Mouse (Mus musculus) lung, postnatal 25 days (tissue): ENCODE data around the gene Plekhg2.

Experiments
- DNase-seq: peaks from one replicate; pipeline ENCODE4 v3.0.0; 2022; ENCODE audit warnings: low spot score

Plekhg2 gene

GRCm38 (mm10) chr7:28334534-28334933 lies 37.9 kb downstream of the Plekhg2 start:
- no peak for DNase-seq

DNA sequence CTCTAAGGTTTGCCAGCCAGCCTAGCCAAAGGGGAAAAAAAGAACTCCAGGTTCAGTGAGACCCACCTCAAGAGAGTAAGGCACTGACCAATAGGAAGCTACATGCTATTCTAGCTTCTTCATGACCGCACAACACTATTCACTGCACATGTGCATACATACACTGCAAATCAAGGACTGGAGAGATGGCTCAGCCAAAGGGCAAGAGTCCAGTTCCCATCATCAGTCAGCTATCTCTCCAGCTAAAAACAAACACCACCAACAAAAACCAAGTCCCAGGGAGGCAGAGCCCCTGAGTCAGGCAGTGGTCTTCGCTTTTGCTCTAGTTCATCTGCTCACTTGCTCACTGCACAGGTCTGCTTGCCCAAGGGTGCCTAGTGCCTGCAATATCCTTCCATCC lies 44.1 kb downstream of the Plekhg2 start:
- no peak for DNase-seq

- no peak for DNase-seq
Measured at GRCm38 (mm10) chr7:28326457-28326856, 45.9 kb downstream of the Plekhg2 start.

DNA sequence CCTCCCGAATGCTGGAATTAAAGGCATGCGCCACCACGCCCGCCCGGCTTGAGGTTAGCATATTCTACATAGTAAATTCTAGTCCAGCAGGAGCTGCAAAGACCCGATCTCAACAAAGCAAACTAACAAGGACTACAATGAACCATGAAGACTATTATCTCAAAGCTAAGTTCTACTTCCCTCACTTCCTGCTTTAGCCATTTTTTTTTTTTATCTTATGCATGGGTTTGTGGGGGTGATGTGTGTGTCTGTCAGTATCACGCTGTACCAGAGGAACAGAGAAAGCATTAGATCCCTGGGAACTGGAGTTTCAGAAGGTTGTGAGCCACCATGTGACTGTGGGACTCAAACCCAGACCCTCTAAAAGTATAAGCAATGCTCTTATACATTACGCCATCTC lies 47.1 kb downstream of the Plekhg2 start:
- no peak for DNase-seq

DNA sequence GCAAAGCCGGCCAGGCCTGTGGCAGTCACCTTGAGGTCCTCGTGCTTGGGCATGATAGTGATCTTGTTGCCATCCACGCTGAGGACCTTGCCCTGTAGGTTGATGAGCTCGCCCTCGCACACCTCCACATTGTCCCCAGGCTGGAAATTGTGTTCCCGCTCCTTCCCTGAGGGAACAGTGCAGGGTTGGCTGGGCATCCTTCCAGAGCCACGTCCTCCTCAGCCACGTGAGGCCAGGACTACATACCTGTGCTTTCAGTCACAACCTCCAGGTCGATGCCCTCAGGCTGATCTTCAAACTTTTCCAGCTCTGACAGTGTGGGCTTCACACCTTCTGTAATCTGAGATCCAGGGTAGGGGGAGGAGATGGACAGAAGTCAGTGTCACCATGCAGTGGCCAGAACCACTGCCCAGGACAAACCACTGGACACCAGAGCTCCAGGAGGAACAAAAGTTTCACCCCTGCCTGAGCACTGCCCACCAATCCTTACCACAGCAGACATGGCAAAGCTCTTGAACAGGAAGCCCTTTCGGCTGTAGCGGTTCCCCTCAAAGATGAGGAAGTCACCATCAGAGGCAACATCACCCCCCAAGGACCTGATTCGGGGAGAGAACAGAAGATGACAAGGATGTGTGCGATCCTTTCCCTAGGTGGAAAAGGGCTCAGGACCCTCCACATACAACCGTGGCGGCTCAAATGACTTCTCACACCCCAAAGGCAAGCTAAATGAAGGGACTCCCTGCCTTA lies 50.3 kb downstream of the Plekhg2 start:
- DNase-seq = no peak

GRCm38 (mm10) chr7:28318714-28319113 lies 53.7 kb downstream of the Plekhg2 start:
- no peak for DNase-seq

DNA sequence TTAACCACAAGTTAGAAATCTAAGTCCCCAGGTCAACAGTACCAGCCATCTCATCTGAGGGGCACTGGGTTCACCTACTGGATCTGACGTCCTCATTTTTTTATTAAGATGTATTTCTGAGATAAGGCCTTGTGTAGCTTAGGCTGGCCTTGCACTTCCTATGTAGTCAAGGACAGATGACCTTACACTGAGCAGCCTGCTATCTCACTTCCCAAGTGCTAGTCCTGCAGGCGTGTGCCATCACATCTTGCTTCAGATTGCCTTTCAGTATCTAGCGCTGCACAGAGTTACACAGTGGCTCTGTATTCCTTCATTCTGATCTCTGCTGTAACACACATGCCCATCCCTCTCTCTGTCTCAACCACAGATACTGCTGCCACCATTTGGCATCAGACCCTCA lies 54.4 kb downstream of the Plekhg2 start:
- DNase-seq = no peak

DNA sequence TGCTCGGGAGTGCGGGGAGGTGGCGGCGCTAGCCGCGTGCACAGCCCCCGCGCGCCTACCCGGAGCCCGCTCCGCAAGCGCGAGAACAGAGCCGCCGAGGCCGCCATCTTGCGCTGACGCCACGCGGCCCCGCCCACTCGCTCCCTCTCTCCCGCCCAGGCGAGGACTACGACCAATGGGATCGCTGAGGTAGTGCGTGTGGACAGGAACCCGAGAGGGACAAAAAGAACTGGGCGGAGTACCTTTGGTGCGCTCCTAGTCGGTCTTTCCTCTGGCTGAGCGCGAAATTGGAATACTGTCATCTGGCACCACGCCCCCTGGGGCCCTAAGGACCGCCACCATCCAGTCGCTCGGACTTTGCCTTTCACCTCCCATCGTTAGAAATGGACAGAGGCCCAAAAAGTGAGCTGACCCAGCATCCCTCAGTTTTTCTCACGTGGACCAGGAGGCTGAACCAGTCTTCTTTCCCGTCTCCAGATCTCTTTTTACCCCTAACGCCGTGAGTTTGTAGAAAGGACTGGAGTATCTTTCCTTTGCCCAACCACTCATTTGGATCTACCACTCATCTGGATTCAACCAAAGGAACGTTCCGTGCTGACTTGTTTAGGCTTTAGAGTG lies 60.4 kb downstream of the Plekhg2 start, which contains the start of gene Timm50:
Gene Timm50, minus strand, starts transcription at position 147 of the 618 bp plus-strand sequence.
- DNase-seq = peak; percentile 98

- DNase-seq = peak; percentile 4
Measured at GRCm38 (mm10) chr7:28311151-28311925, 61.1 kb downstream of the Plekhg2 start.

- no peak for DNase-seq
Measured at GRCm38 (mm10) chr7:28309737-28310136, 62.7 kb downstream of the Plekhg2 start.
